ENCODE assay signal across 15 mouse cellular contexts in genomic region chr10:111159789-111160522, GRCm38 (mm10). TPM values are rescaled to one million over a fixed set of nuclear protein-coding genes. Genes with fewer than 3 reads are reported as not detected.
DNase-seq lines count a peak whose midpoint lies in the region.
"Had no signal": no experiment of that assay in that cellular context is flagged by ENCODE, and none has a peak within 500 bp of the region (broad histone marks: within the 10 kb centered on the region; RNA-seq: fewer than 3 reads in every experiment).

No protein-coding gene starts in this region.

- H3K4me3 ChIP-seq in macrophage (ENCODE audit: inconsistent target) = no peak overlapping the region
- H3K4me3 ChIP-seq: left cerebral cortex, adult 2 months; midbrain, embryonic 13.5 days had no signal

- 20% methylated on average over 5 of the region's 5 CpGs for WGBS in macrophage (ENCODE audit: missing documents)

- H3K36me3 ChIP-seq in macrophage (ENCODE audit: inconsistent target) = no peaks in the 10 kb centered on the region
- H3K36me3 ChIP-seq: G1E; midbrain, embryonic 13.5 days had no signal

- H3K27ac ChIP-seq in macrophage = peak overlapping the region; percentile 95
- H3K27ac ChIP-seq: hindbrain, embryonic 14.5 days; left cerebral cortex, adult 2 months; midbrain, embryonic 13.5 days had no signal

- H3K79me2 ChIP-seq in macrophage (ENCODE audit: inconsistent target) = peaks cover 29% of the 10 kb centered on the region

- DNase-seq in adrenal gland, adult (ENCODE audit: inconsistent age in 2 of 2, low spot score in 1 of 2) = peak; percentile 34 to 79
- DNase-seq in adrenal gland, adult 18-20 months (ENCODE audit: low spot score in 2 of 2) = no peak
- DNase-seq in kidney, postnatal 25 days = peak; percentile 22 to 54
- no peak for DNase-seq in kidney, adult 18-20 months
- DNase-seq in ES-CJ7 (ENCODE audit: low read depth, low spot score) = peak; percentile 12
- DNase-seq in urinary bladder, postnatal 25 days (ENCODE audit: low spot score) = no peak
- DNase-seq in frontal cortex, postnatal 14 days (ENCODE audit: low spot score in 2 of 2) = no peak
- DNase-seq: cerebellum, adult 11 months; gastrocnemius, postnatal 10 days; kidney, postnatal 10 days had no signal

RNA-seq across cellular contexts. Expression of gene Osbpl8, which starts 4.6 kb away (rescaled TPM):
- 10 to 100 TPM; 23.2 to 23.7 TPM for total RNA-seq in adrenal gland, adult 18-20 months (2021)
- total RNA-seq in macrophage (2018; cell fraction: chromatin; rRNA removed) = 1,000 to 10,000 TPM in 13 of 26 experiments, 100 to 1,000 TPM in 13; 377 to 2,472 (median 952) TPM
- 100 to 1,000 TPM; 337 to 883 (median 545) TPM for total RNA-seq in macrophage (2018; cell fraction: cytosol; rRNA removed)
- 1,000 to 10,000 TPM in 9 of 26 experiments, 100 to 1,000 TPM in 17; 456 to 1,463 (median 788) TPM for total RNA-seq in macrophage (2018; cell fraction: nucleus; rRNA removed)
- 244 to 329 TPM (median 315 TPM) in 3 replicates for polyA plus RNA-seq in macrophage (2018)

Comparison
In these comparisons a context has a peak if more than half of its experiments do, and no peak if none do; other contexts are left out.
1. DNase-seq: peak in adrenal gland, adult (2 of 2), kidney, postnatal 25 days (2 of 2) and ES-CJ7 (single experiment); none in adrenal gland, adult 18-20 months (0 of 2), kidney, adult 18-20 months (single experiment), urinary bladder, postnatal 25 days (single experiment) and frontal cortex, postnatal 14 days (0 of 2).